ENCODE assay signal across 9 mouse cellular contexts in genomic region chr1:178317275-178318001, GRCm38 (mm10). TPM values are rescaled to one million over a fixed set of nuclear protein-coding genes. Genes with fewer than 3 reads are reported as not detected.
DNase-seq lines count a peak whose midpoint lies in the region; ATAC-seq and TF ChIP-seq lines count a peak whose summit lies in the region.
"Had no signal": no experiment of that assay in that cellular context is flagged by ENCODE, and none has a peak within 500 bp of the region (broad histone marks: within the 10 kb centered on the region; RNA-seq: fewer than 3 reads in every experiment).

No protein-coding gene starts in this region.

- H3K9ac ChIP-seq in heart, embryonic 11.5 days (ENCODE audit: low read depth, low read length) = no peak overlapping the region
- H3K9ac ChIP-seq in ES-Bruce4 (ENCODE audit: low read depth, poor library complexity, severe bottlenecking) = peak overlapping the region; percentile 88; the same call in 1 of the 2 replicates
- H3K9ac ChIP-seq in forebrain, embryonic 12.5 days = peak overlapping the region; percentile 77
- peak overlapping the region; percentile 94 for H3K9ac ChIP-seq in liver, embryonic 15.5 days

- no peaks in the 10 kb centered on the region for H3K27me3 ChIP-seq in heart, embryonic 11.5 days (ENCODE audit: control insufficient read depth, insufficient read depth, low read length)
- H3K27me3 ChIP-seq in ES-Bruce4 (ENCODE audit: control insufficient read depth, insufficient read depth, low read length, poor library complexity, severe bottlenecking) = no peaks in the 10 kb centered on the region
- H3K27me3 ChIP-seq in forebrain, embryonic 12.5 days = no peaks in the 10 kb centered on the region
- no peaks in the 10 kb centered on the region for H3K27me3 ChIP-seq in liver, embryonic 15.5 days
- H3K27me3 ChIP-seq: Patski had no signal

- H3K4me3 ChIP-seq in heart, embryonic 11.5 days (ENCODE audit: low read depth, low read length) = peak overlapping the region; percentile 59
- no peak overlapping the region for H3K4me3 ChIP-seq in ES-Bruce4 (ENCODE audit: low read depth, low read length)
- H3K4me3 ChIP-seq in forebrain, embryonic 12.5 days (replicated peaks) = peak overlapping the region; percentile 61
- H3K4me3 ChIP-seq in liver, embryonic 15.5 days (replicated peaks) = peak overlapping the region; percentile 77

- no peaks in the 10 kb centered on the region for H3K9me3 ChIP-seq in heart, embryonic 11.5 days (replicated peaks; ENCODE audit: control insufficient read depth, low read length)
- H3K9me3 ChIP-seq in ES-Bruce4 (replicated peaks; ENCODE audit: control insufficient read depth, insufficient read depth, low read length, poor library complexity, severe bottlenecking) = no peaks in the 10 kb centered on the region; the same call in 1 of the 2 replicates
- H3K9me3 ChIP-seq in forebrain, embryonic 12.5 days = no peaks in the 10 kb centered on the region
- no peaks in the 10 kb centered on the region for H3K9me3 ChIP-seq in liver, embryonic 15.5 days (replicated peaks)

- TF ChIP-seq POLR2A in ES-Bruce4 (IDR thresholded peaks at IDR 0.05; ENCODE audit: insufficient read depth, low read length) = no peak

- DNase-seq in heart, postnatal 10 days = no peak
- DNase-seq in layer of hippocampus, postnatal 36 days = no peak

- TF ChIP-seq EP300 in ES-Bruce4 (IDR thresholded peaks at IDR 0.05; ENCODE audit: insufficient read depth, low read depth, low read length) = no peak

- TF ChIP-seq CTCF in ES-Bruce4 (IDR thresholded peaks at IDR 0.05; ENCODE audit: low read depth, low read length) = no peak

- peak overlapping the region; percentile 74 for H3K4me2 ChIP-seq in heart, embryonic 11.5 days
- H3K4me2 ChIP-seq in forebrain, embryonic 12.5 days = peak overlapping the region; percentile 73
- peak overlapping the region; percentile 79 for H3K4me2 ChIP-seq in liver, embryonic 15.5 days

- peak overlapping the region; percentile 100 for H3K27ac ChIP-seq in heart, embryonic 11.5 days (ENCODE audit: low read depth, low read length)
- H3K27ac ChIP-seq in ES-Bruce4 (ENCODE audit: insufficient read depth, low read length) = no peak overlapping the region
- H3K27ac ChIP-seq in forebrain, embryonic 12.5 days = peak overlapping the region; percentile 99
- H3K27ac ChIP-seq in liver, embryonic 15.5 days (replicated peaks) = peak overlapping the region; percentile 100

- H3K4me1 ChIP-seq in heart, embryonic 11.5 days (ENCODE audit: control insufficient read depth, insufficient read depth, low read length) = 0 out of 2 replicates have a peak, but pooled peaks cover 10% of the 10 kb centered on the region
- no peaks in the 10 kb centered on the region for H3K4me1 ChIP-seq in ES-Bruce4 (ENCODE audit: control insufficient read depth, insufficient read depth, low read length)
- H3K4me1 ChIP-seq in forebrain, embryonic 12.5 days = peaks cover 30% of the 10 kb centered on the region
- peaks cover 47% of the 10 kb centered on the region for H3K4me1 ChIP-seq in liver, embryonic 15.5 days (replicated peaks)

- 53% methylated on average over 10 of the region's 10 CpGs for WGBS in heart, embryonic 11.5 days (ENCODE audit: insufficient replicate concordance)
- WGBS in forebrain, embryonic 12.5 days = 47% methylated on average over 10 of the region's 10 CpGs
- 20% methylated on average over 10 of the region's 10 CpGs for WGBS in liver, embryonic 15.5 days (ENCODE audit: insufficient replicate concordance)

- no peak for ATAC-seq in heart, embryonic 11.5 days (replicated peaks; ENCODE audit: insufficient number of reproducible peaks, low FRiP score, low TSS enrichment)
- no peak for ATAC-seq in forebrain, embryonic 12.5 days (ENCODE audit: low FRiP score)
- ATAC-seq in liver, embryonic 15.5 days (ENCODE audit: insufficient read depth) = no peak
- ATAC-seq in granulocyte monocyte progenitor cell, adult 5-6 weeks (replicated peaks; ENCODE audit: poor library complexity, severe bottlenecking) = no peak
- ATAC-seq in monocyte, adult 5-6 weeks (replicated peaks; ENCODE audit: insufficient number of reproducible peaks, low FRiP score, low TSS enrichment, poor library complexity, severe bottlenecking) = no peak

- peaks cover 6% of the 10 kb centered on the region; the same call in 1 of the 2 replicates for H3K36me3 ChIP-seq in heart, embryonic 11.5 days (ENCODE audit: control insufficient read depth, insufficient read depth, low read length)
- peaks cover 19% of the 10 kb centered on the region for H3K36me3 ChIP-seq in ES-Bruce4 (ENCODE audit: control insufficient read depth, insufficient read depth, low read length, poor library complexity, severe bottlenecking)
- H3K36me3 ChIP-seq in forebrain, embryonic 12.5 days (replicated peaks) = peaks cover 18% of the 10 kb centered on the region
- peaks cover 23% of the 10 kb centered on the region for H3K36me3 ChIP-seq in liver, embryonic 15.5 days (replicated peaks)

- intact Hi-C loops in heart, postnatal 10 days (cut with DNase I) = loop anchor here (1.0 to 2.0 kb wide), 2 partner anchors 51 to 89 kb away; partner anchors contain the start of gene Efcab2

RNA-seq across cellular contexts. Expression of gene Cox20, which starts 1.5 kb away (rescaled TPM):
- 174 and 178 TPM in 2 replicates for polyA plus RNA-seq in heart, embryonic 11.5 days (2014; fragmentation: Nextera tagmentation; extraction: Ambion mirVana)
- total RNA-seq in heart, postnatal 10 days (2021) = 100 to 1,000 TPM; 128 to 134 TPM
- 26.5 and 27.7 TPM in 2 replicates for polyA plus RNA-seq in ES-Bruce4 (2011; ENCODE audit: insufficient read depth, insufficient read length, low read depth, missing spikeins)
- 154 and 160 TPM in 2 replicates for polyA plus RNA-seq in forebrain, embryonic 12.5 days (2016; fragmentation: Nextera tagmentation; extraction: Ambion mirVana)
- polyA plus RNA-seq in liver, embryonic 15.5 days (2015; fragmentation: Nextera tagmentation; extraction: Ambion mirVana) = 60.2 and 78.6 TPM in 2 replicates
- 131 and 163 TPM in 2 replicates for total RNA-seq in granulocyte monocyte progenitor cell, adult 5-6 weeks (2014; fragmentation: Nextera tagmentation)
- 142 and 153 TPM in 2 replicates for total RNA-seq in granulocyte monocyte progenitor cell, adult 5-6 weeks (2017)
- total RNA-seq in layer of hippocampus, postnatal 36 days (2021) = 10 to 100 TPM; 42.9 to 44.0 TPM
- total RNA-seq in monocyte, adult 5-6 weeks (2017) = 99.3 to 162 TPM (median 133 TPM) in 3 replicates

RNA-seq across cellular contexts. Expression of gene Hnrnpu, which starts 20.2 kb away (rescaled TPM):
- 379 and 381 TPM in 2 replicates for polyA plus RNA-seq in heart, embryonic 11.5 days (2014; fragmentation: Nextera tagmentation; extraction: Ambion mirVana)
- 100 to 1,000 TPM; 258 to 270 TPM for total RNA-seq in heart, postnatal 10 days (2021)
- polyA plus RNA-seq in ES-Bruce4 (2011; ENCODE audit: insufficient read depth, insufficient read length, low read depth, missing spikeins) = 1,120 and 1,155 TPM in 2 replicates
- polyA plus RNA-seq in forebrain, embryonic 12.5 days (2016; fragmentation: Nextera tagmentation; extraction: Ambion mirVana) = 898 and 928 TPM in 2 replicates
- 162 and 167 TPM in 2 replicates for polyA plus RNA-seq in liver, embryonic 15.5 days (2015; fragmentation: Nextera tagmentation; extraction: Ambion mirVana)
- total RNA-seq in granulocyte monocyte progenitor cell, adult 5-6 weeks (2014; fragmentation: Nextera tagmentation) = 580 and 661 TPM in 2 replicates
- total RNA-seq in granulocyte monocyte progenitor cell, adult 5-6 weeks (2017) = 553 and 618 TPM in 2 replicates
- total RNA-seq in layer of hippocampus, postnatal 36 days (2021) = 100 to 1,000 TPM; 397 to 425 TPM
- 385 to 507 TPM (median 405 TPM) in 3 replicates for total RNA-seq in monocyte, adult 5-6 weeks (2017)
